Mouse (Mus musculus) Muller cell, postnatal 12 days (primary cell): Measurements from ENCODE around the gene Noxred1.
"Not testable (repeated sequence)": the region's sequence is repeated elsewhere in the genome, so short reads cannot be mapped to it uniquely, and the experiment has no call there.

Experiments
- DNase-seq: peaks from one replicate; pipeline ENCODE4 v3.0.0-alpha.2; 2015; ENCODE audit errors: inconsistent ontology term

Noxred1 gene

GRCm38 (mm10) chr12:87238632-87239031 lies at the start of gene Noxred1:
Gene Noxred1, minus strand, starts transcription at chr12:87238732.
- DNase-seq = no peak

GRCm38 (mm10) chr12:87284726-87285125 lies 46.2 kb upstream of the Noxred1 start:
- DNase-seq = no peak

- no peak for DNase-seq
These were observed 45.7 kb upstream of the Noxred1 start for GRCm38 (mm10) chr12:87284268-87284667.

- no peak for DNase-seq
These were observed 45.2 kb upstream of the Noxred1 start for GRCm38 (mm10) chr12:87283706-87284105.

GRCm38 (mm10) chr12:87282743-87283142 lies 44.2 kb upstream of the Noxred1 start:
- DNase-seq = no peak

- DNase-seq = no peak
These were observed 43.2 kb upstream of the Noxred1 start for GRCm38 (mm10) chr12:87281766-87282165.

GRCm38 (mm10) chr12:87279879-87280278 lies 41.3 kb upstream of the Noxred1 start:
- no peak for DNase-seq

GRCm38 (mm10) chr12:87279350-87279749 lies 40.8 kb upstream of the Noxred1 start:
- no peak for DNase-seq

GRCm38 (mm10) chr12:87278118-87278730 lies 39.7 kb upstream of the Noxred1 start:
- no peak for DNase-seq

GRCm38 (mm10) chr12:87277251-87277650 lies 38.7 kb upstream of the Noxred1 start:
- not testable (repeated sequence) for DNase-seq

- no peak for DNase-seq
These were observed 36.6 kb upstream of the Noxred1 start for GRCm38 (mm10) chr12:87274853-87275831.

GRCm38 (mm10) chr12:87267682-87268081 lies 29.1 kb upstream of the Noxred1 start:
- peak; percentile 44 for DNase-seq

- no peak for DNase-seq
These were observed 28.5 kb upstream of the Noxred1 start for GRCm38 (mm10) chr12:87266827-87267603.

- DNase-seq = peak; percentile 96
These were observed 27.7 kb upstream of the Noxred1 start, which contains the start of the genes Vipas39 and Ahsa1 for GRCm38 (mm10) chr12:87266108-87266826. Gene Vipas39, minus strand, starts transcription at chr12:87266256. Gene Ahsa1, plus strand, starts transcription at chr12:87266479.

- DNase-seq = no peak
These were observed 26.9 kb upstream of the Noxred1 start for GRCm38 (mm10) chr12:87265444-87265843.

- DNase-seq = no peak
These were observed 22.0 kb upstream of the Noxred1 start for GRCm38 (mm10) chr12:87260562-87260961.

- no peak for DNase-seq
These were observed 18.1 kb upstream of the Noxred1 start for GRCm38 (mm10) chr12:87256629-87257028.

GRCm38 (mm10) chr12:87253878-87254277 lies 15.3 kb upstream of the Noxred1 start:
- DNase-seq = no peak

GRCm38 (mm10) chr12:87250161-87250560 lies 11.6 kb upstream of the Noxred1 start:
- no peak for DNase-seq

GRCm38 (mm10) chr12:87236882-87237483 lies 1.5 kb downstream of the Noxred1 start:
- no peak for DNase-seq

GRCm38 (mm10) chr12:87230379-87230895 lies 8.1 kb downstream of the Noxred1 start:
- DNase-seq = no peak
